Comparison of ENCODE assay signal across 8 mouse cellular contexts in genomic region chr3:152165351-152166098, GRCm38 (mm10). TPM values are rescaled to one million over a fixed set of nuclear protein-coding genes. Genes with fewer than 3 reads are reported as not detected.
DNase-seq lines count a peak whose midpoint lies in the region; ATAC-seq and TF ChIP-seq lines count a peak whose summit lies in the region.

No protein-coding gene starts in this region.

- TF ChIP-seq EP300 in heart, adult 2 months (IDR thresholded peaks at IDR 0.05; ENCODE audit: insufficient read depth, low read depth, low read length) = no peak
- no peak for TF ChIP-seq EP300 in liver, embryonic 14.5 days (IDR thresholded peaks at IDR 0.05; ENCODE audit: low read depth)

- peaks cover 7% of the 10 kb centered on the region; the same call in 1 of the 2 replicates for H3K9me3 ChIP-seq in erythroblast, embryonic 14.5 days (ENCODE audit: control insufficient read depth, low read length)
- H3K9me3 ChIP-seq in liver, embryonic 14.5 days (ENCODE audit: control insufficient read depth, low read length) = no peaks in the 10 kb centered on the region

- 0 out of 2 replicates have a peak, but pooled peaks have one; percentile 9 for TF ChIP-seq CTCF in heart, adult 2 months (IDR thresholded peaks at IDR 0.05)
- TF ChIP-seq CTCF in liver, embryonic 14.5 days (IDR thresholded peaks at IDR 0.05; ENCODE audit: low read depth) = 0 out of 2 replicates have a peak, but pooled peaks have one; percentile 9

- H3K79me2 ChIP-seq in heart, adult 2 months (replicated peaks; ENCODE audit: control insufficient read depth, insufficient read depth, low read length) = no peaks in the 10 kb centered on the region

- H3K36me3 ChIP-seq in erythroblast, embryonic 14.5 days (ENCODE audit: control insufficient read depth) = no peaks in the 10 kb centered on the region
- H3K36me3 ChIP-seq in heart, adult 2 months (ENCODE audit: control insufficient read depth, insufficient read depth, low read length) = no peaks in the 10 kb centered on the region
- no peaks in the 10 kb centered on the region for H3K36me3 ChIP-seq in liver, embryonic 14.5 days (replicated peaks; ENCODE audit: control insufficient read depth, insufficient read depth, low read depth)

- peak overlapping the region; percentile 92 for H3K9ac ChIP-seq in heart, adult 2 months (ENCODE audit: low read depth, low read length)
- no peak overlapping the region for H3K9ac ChIP-seq in liver, embryonic 14.5 days (replicated peaks)

- H3K27me3 ChIP-seq in erythroblast, embryonic 14.5 days (ENCODE audit: control insufficient read depth) = peaks cover 61% of the 10 kb centered on the region
- H3K27me3 ChIP-seq in heart, adult 2 months (ENCODE audit: control insufficient read depth, insufficient read depth, low read length) = no peaks in the 10 kb centered on the region
- H3K27me3 ChIP-seq in liver, embryonic 14.5 days (ENCODE audit: control insufficient read depth, insufficient read depth, low read length) = peaks cover 40% of the 10 kb centered on the region

- intact Hi-C loops in heart, adult 2 months (cut with DNase I) = loop anchor here (10.0 kb wide), 1 partner anchor 51 kb away; no protein-coding TSS in a partner anchor

- H3K4me2 ChIP-seq in liver, embryonic 14.5 days (ENCODE audit: low read depth) = peak overlapping the region; percentile 43

- no peak; the same call in 1 of the 2 replicates for TF ChIP-seq POLR2A in heart, adult 2 months (IDR thresholded peaks at IDR 0.05; ENCODE audit: insufficient read depth, low read depth, low read length)

- H3K27ac ChIP-seq in heart, adult 2 months = peak overlapping the region; percentile 83
- H3K27ac ChIP-seq in liver, embryonic 14.5 days = no peak overlapping the region

- peak overlapping the region; percentile 57 for H3K4me3 ChIP-seq in erythroblast, embryonic 14.5 days (replicated peaks)
- peak overlapping the region; percentile 89 for H3K4me3 ChIP-seq in heart, adult 2 months
- peak overlapping the region; percentile 46 to 49 for H3K4me3 ChIP-seq in liver, embryonic 14.5 days (ENCODE audit: insufficient read depth in 1 of 2, low read depth in 2 of 2, low read length in 2 of 2)

- H3K4me1 ChIP-seq in erythroblast, embryonic 14.5 days (ENCODE audit: control insufficient read depth) = peaks cover 19% of the 10 kb centered on the region
- peaks cover 1% of the 10 kb centered on the region; the same call in 1 of the 2 replicates for H3K4me1 ChIP-seq in heart, adult 2 months (ENCODE audit: control insufficient read depth, insufficient read depth, low read length)
- H3K4me1 ChIP-seq in liver, embryonic 14.5 days (replicated peaks; ENCODE audit: control insufficient read depth in 2 of 2, insufficient read depth in 2 of 2, low read length in 1 of 2) = peaks cover 8 to 15% of the 10 kb centered on the region in 2 experiments

- no peak for ATAC-seq in erythroblast, adult 5-6 weeks (replicated peaks; ENCODE audit: low FRiP score, poor library complexity, severe bottlenecking)
- peak; percentile 54 for ATAC-seq in liver, embryonic 14.5 days (ENCODE audit: insufficient read depth)

- DNase-seq in cerebellum, postnatal 25 days = peak; percentile 66 to 74
- peak; percentile 70 for DNase-seq in heart, adult 2 months
- DNase-seq in kidney, adult 11 months = peak; percentile 82
- DNase-seq in liver, embryonic 14.5 days (ENCODE audit: low read depth in 3 of 3, low spot score in 3 of 3) = no peak
- peak; percentile 61 for DNase-seq in neural tube, embryonic 10.5 days (ENCODE audit: extremely low spot score, low spot score)
- no peak for DNase-seq in urinary bladder, postnatal 25 days (ENCODE audit: low spot score)

- whole genome bisulfite sequencing in heart, adult 2 months = 4% methylated on average over 53 of the region's 53 CpGs
- 2% methylated on average over 53 of the region's 53 CpGs for WGBS in liver, embryonic 14.5 days (ENCODE audit: insufficient replicate concordance)

RNA-seq across cellular contexts. Expression of gene Gipc2, which starts 0.5 kb away (rescaled TPM):
- not detected in 2 replicates for polyA plus RNA-seq in erythroblast, embryonic 14.5 days (2012)
- not detected in 2 replicates for total RNA-seq in erythroblast, adult 5-6 weeks (2015; ENCODE audit: low replicate concordance)
- total RNA-seq in erythroblast, adult 5-6 weeks (2017; ENCODE audit: low replicate concordance) = 2.4 and 4.7 TPM in 2 replicates
- total RNA-seq in heart, adult 2 months (2021) = 1 to 10 TPM; 3.5 to 6.1 TPM
- polyA plus RNA-seq in heart, adult 2 months (2012; rRNA removed) = 4.8 and 5.2 TPM in 2 replicates
- polyA plus RNA-seq in liver, embryonic 14.5 days (2012; rRNA removed) = 5.1 and 7.7 TPM in 2 replicates
- 16.9 and 17.8 TPM in 2 replicates for polyA plus RNA-seq in liver, embryonic 14.5 days (2014; fragmentation: Nextera tagmentation; extraction: Ambion mirVana)

RNA-seq across cellular contexts. Expression of gene Dnajb4, which starts 44.6 kb away (rescaled TPM):
- 0.78 and 0.87 TPM in 2 replicates for polyA plus RNA-seq in erythroblast, embryonic 14.5 days (2012)
- total RNA-seq in erythroblast, adult 5-6 weeks (2015; ENCODE audit: low replicate concordance) = 166 and 217 TPM in 2 replicates
- 316 and 353 TPM in 2 replicates for total RNA-seq in erythroblast, adult 5-6 weeks (2017; ENCODE audit: low replicate concordance)
- total RNA-seq in heart, adult 2 months (2021) = 100 to 1,000 TPM in 1 of 2 experiments, 10 to 100 TPM in 1; 98.4 to 102 TPM
- polyA plus RNA-seq in heart, adult 2 months (2012; rRNA removed) = 18.1 and 43.8 TPM in 2 replicates
- 10.9 and 18.3 TPM in 2 replicates for polyA plus RNA-seq in liver, embryonic 14.5 days (2012; rRNA removed)
- polyA plus RNA-seq in liver, embryonic 14.5 days (2014; fragmentation: Nextera tagmentation; extraction: Ambion mirVana) = 29.9 and 34.3 TPM in 2 replicates

RNA-seq across cellular contexts. Expression of gene Fubp1, which starts 44.7 kb away (rescaled TPM):
- 27.0 and 29.1 TPM in 2 replicates for polyA plus RNA-seq in erythroblast, embryonic 14.5 days (2012)
- total RNA-seq in erythroblast, adult 5-6 weeks (2015; ENCODE audit: low replicate concordance) = 48.9 and 97.6 TPM in 2 replicates
- 108 and 142 TPM in 2 replicates for total RNA-seq in erythroblast, adult 5-6 weeks (2017; ENCODE audit: low replicate concordance)
- 10 to 100 TPM; 54.2 to 58.0 TPM for total RNA-seq in heart, adult 2 months (2021)
- polyA plus RNA-seq in heart, adult 2 months (2012; rRNA removed) = 39.4 and 61.3 TPM in 2 replicates
- polyA plus RNA-seq in liver, embryonic 14.5 days (2012; rRNA removed) = 47.3 and 50.8 TPM in 2 replicates
- 64.6 and 65.3 TPM in 2 replicates for polyA plus RNA-seq in liver, embryonic 14.5 days (2014; fragmentation: Nextera tagmentation; extraction: Ambion mirVana)

Comparison
In these comparisons a context has a peak if more than half of its experiments do, and no peak if none do; other contexts are left out.
1. DNase-seq: peak in cerebellum, postnatal 25 days (2 of 2), heart, adult 2 months (2 of 2), kidney, adult 11 months (single experiment) and neural tube, embryonic 10.5 days (single experiment); none in liver, embryonic 14.5 days (0 of 3) and urinary bladder, postnatal 25 days (single experiment).
2. Peak in every context shown above with its lines, with median percentiles within 50 percentile points of each other: H3K4me3 ChIP-seq.